Mouse (Mus musculus): ENCODE results near the gene Vmn1r90.

The Vmn1r90 gene

GRCm38 (mm10) chr7:14563406-14563805 lies at the start of gene Vmn1r90:
TSS of gene Vmn1r90 (minus strand) at chr7:14563506.
- no peak for TF ChIP-seq GATA4 (IDR thresholded peaks at IDR 0.05; ENCODE audit: insufficient replicate concordance, low read length)

DNA sequence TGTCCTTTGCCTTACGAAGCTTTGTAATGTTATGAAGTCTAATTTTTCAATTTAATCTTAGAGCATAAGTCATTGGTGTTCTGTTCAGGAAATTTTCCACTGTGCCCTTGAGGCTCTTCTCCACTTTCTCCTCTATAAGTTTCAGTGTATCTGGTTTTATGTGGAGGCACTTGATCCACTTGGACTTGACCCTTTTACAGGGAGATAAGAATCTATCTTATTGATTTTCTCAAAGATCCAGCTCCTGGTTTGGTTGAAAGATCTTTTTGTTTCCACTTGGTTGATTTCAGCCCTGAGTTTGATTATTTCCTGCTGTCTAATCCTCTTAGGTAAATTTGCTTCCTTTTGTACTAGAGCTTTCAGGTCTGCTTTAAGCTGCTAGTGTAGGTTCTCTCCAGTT lies 11.0 kb downstream of the Vmn1r90 start:
- TF ChIP-seq GATA4 (IDR thresholded peaks at IDR 0.05; ENCODE audit: insufficient replicate concordance, low read length) = peak; percentile 72

GRCm38 (mm10) chr7:14525280-14525679 lies 38.0 kb downstream of the Vmn1r90 start:
- peak; percentile 64; the same call in 1 of the 2 replicates for TF ChIP-seq GATA4 (IDR thresholded peaks at IDR 0.05; ENCODE audit: insufficient replicate concordance, low read length)

DNA sequence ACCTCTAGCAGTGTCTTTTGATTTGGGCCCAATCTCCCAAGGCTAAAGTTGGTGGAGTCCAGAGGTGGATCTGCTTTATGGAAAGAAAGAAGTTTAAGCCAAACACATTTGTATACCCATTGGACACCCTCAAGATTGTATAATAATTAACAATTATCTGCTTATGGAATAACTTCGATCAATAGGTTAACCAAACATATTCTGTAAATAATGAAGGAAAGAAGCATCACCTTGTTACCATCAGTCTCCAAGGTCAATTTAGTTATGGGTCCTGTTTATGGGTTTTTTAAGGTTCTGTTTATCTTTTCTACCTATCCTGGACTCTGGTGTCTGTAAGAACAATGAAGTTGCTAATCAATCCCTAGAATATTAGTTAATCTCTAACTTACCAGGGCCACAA lies 40.7 kb downstream of the Vmn1r90 start:
- 0 out of 2 replicates have a peak, but pooled peaks have one; percentile 32 for TF ChIP-seq GATA4 (IDR thresholded peaks at IDR 0.05; ENCODE audit: insufficient replicate concordance, low read length)

- no peak for TF ChIP-seq GATA4 (IDR thresholded peaks at IDR 0.05; ENCODE audit: insufficient replicate concordance, low read length)
Measured at GRCm38 (mm10) chr7:14518301-14518700, 45.0 kb downstream of the Vmn1r90 start.

All from liver, adult (tissue).